Mouse (Mus musculus) kidney, embryonic 14.5 days (tissue): ENCODE data around the gene Lyst. TPM values are rescaled to one million over a fixed set of nuclear protein-coding genes. Genes with fewer than 3 reads are reported as not detected.
"Not testable (repeated sequence)": the region's sequence is repeated elsewhere in the genome, so short reads cannot be mapped to it uniquely, and the experiment has no call there.

Experiments used
- ATAC-seq: fragments of 200-750 bp; cut with Nextera tagmentation; 2 replicates; pipeline ENCODE4 v1.8.0; 2017; ENCODE audit warnings: moderate number of reproducible peaks, mild to moderate bottlenecking, moderate TSS enrichment, moderate library complexity; ENCODE audit not compliant: low FRiP score, low TSS enrichment
- H3K27ac ChIP-seq: fragments of 300-500 bp; sonication (generic); 2 replicates; pipeline ENCODE4 v1.5.1; 2014; ENCODE audit warnings: low read depth, mild to moderate bottlenecking, low read length, moderate library complexity, mixed read lengths
- H3K27me3 ChIP-seq: fragments of 300-500 bp; sonication (generic); 2 replicates; pipeline ENCODE4 v1.6.1; 2014; ENCODE audit warnings: mild to moderate bottlenecking, low read length; ENCODE audit not compliant: control insufficient read depth, insufficient read depth
- H3K36me3 ChIP-seq: fragments of 300-500 bp; sonication (generic); 2 replicates; pipeline ENCODE4 v1.6.1; 2014; ENCODE audit warnings: low read length, mixed read lengths; ENCODE audit not compliant: control insufficient read depth, insufficient read depth
- H3K4me1 ChIP-seq: fragments of 300-500 bp; sonication (generic); 2 replicates; pipeline ENCODE4 v1.6.1; 2014; ENCODE audit warnings: low read length, mixed read lengths; ENCODE audit not compliant: control insufficient read depth, insufficient read depth
- H3K4me2 ChIP-seq: fragments of 300-500 bp; sonication (generic); replicated peaks from 2 replicates; pipeline ENCODE4 v1.6.1; 2014; ENCODE audit warnings: low read depth, mild to moderate bottlenecking, low read length
- H3K4me3 ChIP-seq: fragments of 300-500 bp; sonication (generic); 2 replicates; pipeline ENCODE4 v1.5.1; 2014; ENCODE audit warnings: mild to moderate bottlenecking, low read length
- H3K9ac ChIP-seq: fragments of 300-500 bp; sonication (generic); 2 replicates; pipeline ENCODE4 v1.6.1; 2014; ENCODE audit warnings: low read depth, mild to moderate bottlenecking, low read length, moderate library complexity
- H3K9me3 ChIP-seq: fragments of 300-500 bp; sonication (generic); 2 replicates; pipeline ENCODE4 v1.6.1; 2016; ENCODE audit warnings: low read length; ENCODE audit not compliant: control insufficient read depth
- WGBS: fragments of 180-500 bp; shearing (Covaris S2); extraction: QIAGEN DNeasy Blood & Tissue Kit; methylation state at CpG from one replicate; pipeline ENCODE4 v1.1.7; 2014; 5-methylcytosine and 5-hydroxymethylcytosine counted together
- polyA plus RNA-seq: library from polyadenylated mRNA; unstranded; fragments of >200 nt; fragmentation: Nextera tagmentation; extraction: Ambion mirVana; gene quantifications from 2 replicates; pipeline ENCODE4 v1.2.1, GENCODE M21; 2014

The Lyst gene
- 4.1 and 6.8 TPM in 2 replicates for polyA plus RNA-seq

GRCm38 (mm10) chr13:13590048-13591011, at the start of gene Lyst:
Lyst (plus strand) TSS chr13:13590397.
- peak; percentile 99 for ATAC-seq
- Histone ChIP-seq H3K27ac (peak within 1 kb of the TSS; percentile 79), H3K36me3 (no peaks in the 10 kb centered on the region), H3K4me1 (0 out of 2 replicates have a peak, but pooled peaks cover 5% of the 10 kb centered on the region), H3K9ac (peak within 1 kb of the TSS; percentile 73), H3K4me2 (peak within 1 kb of the TSS; percentile 84), H3K4me3 (peak within 1 kb of the TSS; percentile 83), H3K9me3 (no peaks in the 10 kb centered on the region), H3K27me3 (no peaks in the 10 kb centered on the region)
- WGBS: under 1% methylated on average over 61 of the region's 88 CpGs

GRCm38 (mm10) chr13:13543073-13543472, 47.1 kb upstream of the Lyst start:
- H3K4me2 ChIP-seq, H3K27ac ChIP-seq, H3K4me1 ChIP-seq, H3K9me3 ChIP-seq, H3K27me3 ChIP-seq, H3K4me3 ChIP-seq, H3K9ac ChIP-seq, H3K36me3 ChIP-seq, ATAC-seq: not testable (repeated sequence)
- 97% methylated on average over 10 of the region's 10 CpGs for WGBS

DNA sequence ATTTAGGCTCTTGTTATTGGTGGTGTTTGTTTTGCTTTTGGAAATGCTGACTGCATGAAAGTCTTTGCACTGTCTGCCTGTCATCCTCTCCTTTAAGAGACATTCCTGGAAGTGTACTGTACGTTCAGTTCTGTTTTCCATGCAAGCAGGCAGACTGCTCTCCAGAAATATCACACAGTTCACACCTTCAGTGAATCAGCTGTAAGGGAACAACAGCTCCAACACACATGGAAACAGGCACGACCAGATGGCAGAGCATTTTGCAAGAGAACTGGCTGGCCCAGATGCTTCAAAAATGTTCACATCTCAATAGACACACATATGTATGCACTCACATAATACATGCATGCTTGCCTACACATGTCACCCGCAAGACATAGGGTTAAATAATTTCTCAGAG, 43.4 kb upstream of the Lyst start:
- Histone ChIP-seq H3K4me3 (no peak overlapping the region), H3K4me2 (no peak overlapping the region), H3K27ac (no peak overlapping the region), H3K9me3 (no peaks in the 10 kb centered on the region), H3K36me3 (no peaks in the 10 kb centered on the region), H3K9ac (no peak overlapping the region), H3K27me3 (no peaks in the 10 kb centered on the region), H3K4me1 (peaks cover 5% of the 10 kb centered on the region)
- ATAC-seq: no peak
- WGBS: 77% methylated on average over 3 of the region's 3 CpGs

DNA sequence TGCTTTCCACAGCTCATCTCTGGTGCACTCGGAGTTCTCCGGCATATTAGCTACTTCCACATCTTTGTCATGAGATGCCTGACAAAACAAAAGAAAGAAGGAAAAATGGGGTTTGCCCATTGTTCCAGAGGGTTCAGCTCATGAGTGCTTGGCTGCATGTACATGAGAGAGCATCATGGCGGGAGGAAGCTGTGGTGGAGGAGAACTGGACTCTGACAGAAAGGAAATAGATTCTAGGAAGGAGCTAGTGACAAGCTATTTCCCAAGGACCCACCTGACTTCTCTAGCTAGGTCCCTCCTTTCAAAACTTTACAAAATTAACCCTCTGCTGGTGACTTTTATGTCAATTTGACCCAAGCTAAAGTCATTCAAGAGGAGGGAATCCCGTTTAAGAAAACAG, 42.3 kb upstream of the Lyst start:
- Histone ChIP-seq H3K27me3 (no peaks in the 10 kb centered on the region), H3K9me3 (no peaks in the 10 kb centered on the region), H3K4me1 (peaks cover 5% of the 10 kb centered on the region), H3K36me3 (no peaks in the 10 kb centered on the region), H3K27ac (no peak overlapping the region), H3K4me2 (no peak overlapping the region), H3K4me3 (no peak overlapping the region), H3K9ac (no peak overlapping the region)
- 91% methylated on average over 4 of the region's 4 CpGs for WGBS
- ATAC-seq: no peak

DNA sequence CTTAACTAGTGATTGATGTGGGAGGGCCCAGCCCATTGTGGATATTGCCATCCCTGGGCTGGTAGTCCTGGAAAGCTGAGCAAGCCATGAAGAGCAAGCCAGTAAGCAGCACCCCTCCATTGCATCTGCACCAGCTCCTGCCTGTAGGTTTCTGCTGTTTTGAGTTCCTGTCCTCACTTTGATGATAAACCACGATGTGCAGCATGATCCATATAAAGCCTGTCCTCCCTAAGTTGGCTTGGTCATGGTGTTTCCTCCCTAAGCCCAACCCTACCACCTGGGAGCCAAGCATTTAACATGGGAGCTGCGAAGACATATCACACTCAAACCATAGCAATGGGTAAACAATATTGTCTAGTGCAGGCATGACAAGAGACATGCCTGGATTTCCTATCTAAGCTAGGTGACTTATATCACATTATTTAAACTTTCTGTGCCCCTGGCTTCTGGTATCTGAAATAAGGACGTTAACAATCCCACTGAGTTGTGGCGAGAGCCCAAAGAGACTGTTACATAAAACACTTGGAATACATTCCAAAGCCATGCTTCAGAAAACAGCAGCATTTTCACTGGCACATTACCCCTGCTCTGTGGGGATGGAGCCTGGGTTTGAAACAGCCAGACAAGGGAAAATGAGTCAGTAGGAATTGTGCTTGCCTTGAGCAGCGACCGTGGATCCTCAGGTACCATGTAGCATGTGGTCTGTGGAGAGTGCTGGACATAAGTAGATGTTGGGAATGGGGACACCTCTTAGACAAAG, 41.6 kb upstream of the Lyst start:
- WGBS: 92% methylated on average over 6 of the region's 6 CpGs
- Histone ChIP-seq H3K9me3 (no peaks in the 10 kb centered on the region), H3K4me1 (peaks cover 5% of the 10 kb centered on the region), H3K36me3 (no peaks in the 10 kb centered on the region), H3K9ac (no peak overlapping the region), H3K4me3 (no peak overlapping the region), H3K27ac (no peak overlapping the region), H3K4me2 (no peak overlapping the region), H3K27me3 (no peaks in the 10 kb centered on the region)
- no peak for ATAC-seq

DNA sequence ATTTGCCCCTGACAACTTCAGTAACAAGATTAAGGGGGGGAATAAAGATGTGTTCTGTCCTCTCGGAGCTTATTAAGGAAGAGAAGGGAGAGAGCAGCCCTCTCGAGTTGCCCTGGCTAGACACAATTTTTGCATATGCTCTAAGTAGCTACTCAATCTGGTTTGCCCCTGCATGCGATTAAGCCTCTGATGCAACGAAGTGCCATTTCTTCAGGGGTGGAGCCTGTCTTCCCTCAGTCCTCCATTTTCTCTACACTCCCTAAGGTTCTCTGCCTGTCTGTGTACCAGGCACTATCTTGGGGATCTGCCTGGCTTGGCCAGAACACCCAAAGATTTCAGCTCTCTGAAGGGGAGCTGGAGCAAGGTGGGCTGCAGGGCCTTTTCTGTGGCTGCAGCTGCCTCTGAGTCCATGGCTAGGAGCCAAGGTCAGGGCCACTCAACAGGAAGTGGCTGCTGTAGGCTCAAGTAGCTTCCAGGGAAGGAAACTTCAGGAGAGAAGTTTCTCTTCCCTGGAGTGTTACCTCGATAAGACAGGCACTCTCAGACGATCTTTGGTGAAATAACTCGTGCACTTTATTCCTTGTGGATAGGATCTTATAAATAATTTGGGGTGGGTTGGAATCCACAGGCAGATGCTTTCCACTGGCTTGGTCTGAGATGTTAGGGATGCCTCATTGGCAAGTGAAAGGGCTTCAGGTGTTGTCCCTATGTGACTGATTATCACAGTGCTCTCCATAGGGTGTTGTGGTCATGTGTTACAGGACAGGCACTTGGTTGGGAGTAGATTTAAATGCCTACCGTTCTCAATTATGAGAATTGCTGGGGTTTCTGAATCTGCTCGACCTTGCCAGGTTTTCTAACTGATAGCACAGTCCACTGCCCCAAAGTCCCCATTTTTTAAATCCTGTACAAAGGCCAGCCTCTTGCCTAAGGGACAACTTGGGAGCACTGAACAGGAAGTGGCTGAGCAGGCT, 40.2 kb upstream of the Lyst start:
- H3K36me3 ChIP-seq: no peaks in the 10 kb centered on the region
- 75% methylated on average over 9 of the region's 9 CpGs for WGBS
- H3K27ac ChIP-seq: no peak overlapping the region
- peaks cover 5% of the 10 kb centered on the region for H3K4me1 ChIP-seq
- ATAC-seq: no peak
- no peak overlapping the region for H3K4me2 ChIP-seq
- no peak overlapping the region for H3K9ac ChIP-seq
- no peaks in the 10 kb centered on the region for H3K9me3 ChIP-seq
- no peaks in the 10 kb centered on the region for H3K27me3 ChIP-seq
- H3K4me3 ChIP-seq: no peak overlapping the region

DNA sequence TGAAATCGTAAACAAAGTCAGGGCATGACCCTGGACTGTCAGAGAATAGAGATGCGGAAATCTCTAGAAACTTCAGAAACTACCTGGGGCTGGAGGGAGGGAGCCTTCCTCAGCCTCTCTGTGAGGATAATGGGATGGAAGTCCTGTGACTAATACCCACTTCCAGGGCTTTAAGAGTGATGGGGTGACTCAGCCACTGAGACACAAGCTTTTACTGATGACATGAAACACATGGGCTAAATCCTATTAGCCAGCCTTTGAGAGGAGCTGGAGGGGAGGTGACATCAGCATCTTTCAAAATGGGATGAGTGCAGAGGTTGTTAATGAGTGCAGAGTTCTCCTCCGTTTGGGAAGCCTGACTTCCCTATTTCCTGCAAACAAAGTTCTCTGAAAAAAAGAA, 38.2 kb upstream of the Lyst start:
- Histone ChIP-seq H3K4me2 (no peak overlapping the region), H3K4me3 (no peak overlapping the region), H3K27ac (no peak overlapping the region), H3K36me3 (no peaks in the 10 kb centered on the region), H3K27me3 (no peaks in the 10 kb centered on the region), H3K9ac (no peak overlapping the region), H3K4me1 (peaks cover 5% of the 10 kb centered on the region), H3K9me3 (no peaks in the 10 kb centered on the region)
- 68% methylated on average over 3 of the region's 3 CpGs for WGBS
- ATAC-seq: no peak

- Histone ChIP-seq H3K36me3 (no peaks in the 10 kb centered on the region), H3K4me1 (peaks cover 5% of the 10 kb centered on the region), H3K4me2 (no peak overlapping the region), H3K27me3 (no peaks in the 10 kb centered on the region), H3K9ac (no peak overlapping the region), H3K4me3 (no peak overlapping the region), H3K9me3 (no peaks in the 10 kb centered on the region), H3K27ac (no peak overlapping the region)
- 80% methylated on average over 1 of the region's 1 CpGs for WGBS
- ATAC-seq: no peak
Measured at GRCm38 (mm10) chr13:13553660-13554059, 36.5 kb upstream of the Lyst start.
